Mouse (Mus musculus): ENCODE measurements around the gene Cfd.

GRCm38 (mm10) chr10:79912412-79912811, 21.8 kb downstream of the Cfd start:
- TF ChIP-seq CTCF (IDR thresholded peaks at IDR 0.05; ENCODE audit: low read depth), result no peak
- no peak for TF ChIP-seq EP300 (optimal IDR thresholded peaks at IDR 0.05)
